Mouse (Mus musculus) stomach, postnatal 0 days (tissue): Measurements from ENCODE around the gene Spata2. TPM values are rescaled to one million over a fixed set of nuclear protein-coding genes. Genes with fewer than 3 reads are reported as not detected.

Source experiments
- ATAC-seq: fragments of 200-750 bp; cut with Nextera tagmentation; 2 replicates; pipeline ENCODE4 v1.8.0; 2017; ENCODE audit not compliant: low FRiP score, low TSS enrichment
- DNase-seq: peaks from one replicate; pipeline ENCODE4 v3.0.0-alpha.2; 2016; ENCODE audit warnings: low spot score
- H3K27ac ChIP-seq: fragments of 300-500 bp; sonication (generic); replicated peaks from 2 replicates; pipeline ENCODE4 v1.5.1; 2014; ENCODE audit warnings: mild to moderate bottlenecking, control low read depth
- H3K27me3 ChIP-seq: fragments of 300-500 bp; sonication (generic); 2 replicates; pipeline ENCODE4 v1.6.1; 2014; ENCODE audit warnings: low read length; ENCODE audit not compliant: control insufficient read depth, insufficient read depth
- H3K36me3 ChIP-seq: fragments of 300-500 bp; sonication (generic); 2 replicates; pipeline ENCODE4 v1.6.1; 2014; ENCODE audit warnings: low read length, mixed read lengths; ENCODE audit not compliant: control insufficient read depth, insufficient read depth
- H3K4me1 ChIP-seq: fragments of 300-500 bp; sonication (generic); replicated peaks from 2 replicates; pipeline ENCODE4 v1.6.1; 2014; ENCODE audit warnings: antibody characterized with exemption; ENCODE audit not compliant: control insufficient read depth, insufficient read depth
- H3K4me2 ChIP-seq: fragments of 300-500 bp; sonication (generic); replicated peaks from 2 replicates; pipeline ENCODE4 v1.6.1; 2014; ENCODE audit warnings: low read depth, mild to moderate bottlenecking, control low read depth, moderate library complexity
- H3K4me3 ChIP-seq: fragments of 300-500 bp; sonication (generic); 2 replicates; pipeline ENCODE4 v1.5.1; 2014; ENCODE audit warnings: low read depth, low read length, control low read depth
- H3K9ac ChIP-seq: fragments of 300-500 bp; sonication (generic); 2 replicates; pipeline ENCODE4 v1.6.1; 2014; ENCODE audit warnings: mild to moderate bottlenecking, low read length, control low read depth, mixed read lengths
- H3K9me3 ChIP-seq: fragments of 300-500 bp; sonication (generic); 2 replicates; pipeline ENCODE4 v1.6.1; 2016; ENCODE audit warnings: low read length; ENCODE audit not compliant: control insufficient read depth
- CTCF ChIP-seq: IDR thresholded peaks from 2 replicates; pipeline ENCODE4 v1.5.1; 2016; ENCODE audit warnings: antibody characterized with exemption, low read depth, mild to moderate bottlenecking, moderate library complexity
- EP300 ChIP-seq: optimal IDR thresholded peaks from 2 replicates; pipeline ENCODE3; 2016; ENCODE audit warnings: antibody characterized with exemption
- WGBS: fragments of 180-500 bp; shearing (Covaris S2); extraction: QIAGEN DNeasy Blood & Tissue Kit; methylation state at CpG from one replicate; pipeline ENCODE4 v1.1.7; 2014; 5-methylcytosine and 5-hydroxymethylcytosine counted together
- polyA plus RNA-seq: library from polyadenylated mRNA; unstranded; fragments of >200 nt; fragmentation: Nextera tagmentation; extraction: Ambion mirVana; gene quantifications from 2 replicates; pipeline ENCODE4 v1.2.1, GENCODE M21; 2015

Spata2 gene
- polyA plus RNA-seq, 1 experiment from 2014 or later = 9.4 TPM

DNA sequence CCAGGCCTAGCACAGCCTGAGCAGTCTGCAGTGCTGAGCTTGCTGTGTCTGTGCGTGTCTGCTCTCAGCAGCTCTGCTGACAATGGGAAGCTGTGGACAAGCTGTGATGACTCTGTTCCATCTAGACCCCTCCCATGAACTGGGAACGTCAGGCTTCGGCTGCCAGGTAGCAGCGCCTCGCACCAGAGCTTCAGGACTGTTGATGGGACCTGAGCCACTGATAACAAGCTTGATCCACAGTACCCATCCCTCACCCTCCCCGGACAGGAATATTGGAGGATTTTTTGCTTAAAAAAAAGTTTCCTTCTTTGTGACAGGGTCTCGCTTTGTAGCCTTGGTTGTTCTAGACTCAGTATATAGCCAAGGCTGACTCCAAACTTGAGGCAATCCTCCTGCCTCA, 45.5 kb downstream of the Spata2 start:
- Histone ChIP-seq H3K4me1 (no peaks in the 10 kb centered on the region), H3K27me3 (no peaks in the 10 kb centered on the region), H3K9ac (no peak overlapping the region), H3K4me2 (no peak overlapping the region), H3K36me3 (peaks cover under 1% of the 10 kb centered on the region; the same call in 1 of the 2 replicates), H3K9me3 (no peaks in the 10 kb centered on the region), H3K27ac (no peak overlapping the region), H3K4me3 (no peak overlapping the region)
- ATAC-seq (no peak), DNase-seq (no peak)
- 86% methylated on average over 7 of the region's 7 CpGs for WGBS
- TF ChIP-seq EP300 (no peak), CTCF (no peak)

DNA sequence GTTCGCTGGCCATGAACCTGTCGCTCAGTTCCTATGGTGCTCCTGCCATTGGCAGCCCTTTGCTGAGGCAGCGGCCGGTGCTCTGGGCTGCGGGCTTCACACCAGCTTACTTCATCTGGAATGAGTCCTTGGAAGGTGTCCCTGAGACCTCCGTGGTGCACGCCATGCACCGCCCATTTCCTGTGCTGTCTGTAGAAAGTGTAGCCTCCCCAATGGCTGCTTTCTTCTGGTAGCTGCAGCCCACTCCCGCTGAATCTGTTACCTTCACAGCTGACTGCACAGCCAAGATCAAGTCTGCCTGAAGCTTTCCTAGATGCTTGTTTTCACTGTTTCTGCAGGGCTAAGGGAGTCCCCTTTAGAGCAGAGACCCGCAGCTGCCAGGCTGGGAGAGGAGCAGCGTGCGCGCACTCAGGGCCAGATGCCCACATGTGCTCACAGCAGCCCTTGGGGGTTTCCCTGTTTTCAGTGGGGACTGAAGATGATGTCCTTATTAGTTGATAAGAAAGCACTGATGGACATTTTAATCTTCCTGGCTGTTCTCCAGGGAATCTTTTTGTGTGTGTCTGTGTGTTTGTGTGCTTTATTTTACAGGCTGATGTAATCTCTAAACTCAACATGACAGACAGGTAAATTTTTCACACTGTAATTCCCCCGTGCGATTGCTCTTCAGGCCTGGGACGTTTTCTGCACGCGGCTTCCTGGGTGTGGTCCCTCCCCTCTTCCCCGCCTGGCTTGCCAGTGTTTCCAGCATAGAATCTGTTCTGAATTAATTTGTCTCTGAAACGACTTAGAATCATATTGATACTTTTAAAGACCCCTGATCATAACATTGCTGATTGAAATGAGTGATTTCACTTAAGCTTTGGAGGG, 46.5 kb downstream of the Spata2 start:
- H3K4me3 ChIP-seq = no peak overlapping the region
- H3K9ac ChIP-seq = no peak overlapping the region
- 73% methylated on average over 20 of the region's 20 CpGs for WGBS
- peaks cover 3% of the 10 kb centered on the region; the same call in 1 of the 2 replicates for H3K36me3 ChIP-seq
- TF ChIP-seq CTCF (no peak), EP300 (no peak)
- H3K27me3 ChIP-seq = no peaks in the 10 kb centered on the region
- no peak overlapping the region for H3K4me2 ChIP-seq
- ATAC-seq (no peak), DNase-seq (no peak)
- no peak overlapping the region for H3K27ac ChIP-seq
- no peaks in the 10 kb centered on the region for H3K4me1 ChIP-seq
- no peaks in the 10 kb centered on the region for H3K9me3 ChIP-seq

DNA sequence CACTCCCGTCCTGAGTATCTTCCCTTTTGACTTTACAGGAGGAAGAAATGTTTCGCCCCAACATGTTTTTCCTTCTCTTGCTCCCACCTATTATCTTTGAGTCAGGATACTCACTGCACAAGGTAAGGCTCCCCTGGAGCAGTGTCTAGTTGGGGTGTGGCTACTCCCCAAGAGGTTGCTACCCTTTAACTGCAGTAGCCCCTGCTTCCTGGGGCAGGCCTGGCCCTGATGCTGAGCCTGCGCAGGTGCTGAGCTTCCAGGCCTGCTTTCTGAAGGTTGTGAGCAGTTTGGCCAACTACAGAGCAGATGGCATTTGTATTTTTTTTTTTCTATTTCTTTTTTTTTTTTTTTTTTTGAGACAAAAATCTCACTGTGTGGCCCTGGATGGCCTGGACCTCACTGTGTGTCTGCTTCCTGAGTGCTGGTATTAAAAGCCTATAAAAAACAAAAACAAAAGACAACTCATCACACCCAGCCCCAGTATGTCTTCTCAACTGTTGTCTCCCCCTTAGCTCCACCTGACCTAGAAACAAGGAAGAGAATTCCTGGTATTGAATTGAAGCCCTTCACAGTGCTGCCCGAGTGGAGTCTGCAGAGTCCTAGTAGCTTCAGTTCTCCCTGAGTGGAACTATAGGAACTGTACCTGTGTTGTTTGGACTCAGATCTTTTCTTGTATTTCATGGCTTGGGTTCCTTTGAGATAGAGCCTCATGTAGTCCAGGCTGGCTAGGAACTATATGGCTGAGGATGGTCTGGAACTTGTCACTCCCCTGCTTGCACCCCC, 49.1 kb downstream of the Spata2 start:
- no peaks in the 10 kb centered on the region for H3K4me1 ChIP-seq
- no peak overlapping the region for H3K27ac ChIP-seq
- H3K9ac ChIP-seq = no peak overlapping the region
- no peak overlapping the region for H3K4me3 ChIP-seq
- no peaks in the 10 kb centered on the region for H3K9me3 ChIP-seq
- no peak overlapping the region for H3K4me2 ChIP-seq
- WGBS = 84% methylated on average over 4 of the region's 4 CpGs
- DNase-seq (no peak), ATAC-seq (no peak)
- H3K36me3 ChIP-seq = peaks cover 6% of the 10 kb centered on the region; the same call in 1 of the 2 replicates
- H3K27me3 ChIP-seq = no peaks in the 10 kb centered on the region
- TF ChIP-seq EP300 = no peak
- no peak for TF ChIP-seq CTCF

DNA sequence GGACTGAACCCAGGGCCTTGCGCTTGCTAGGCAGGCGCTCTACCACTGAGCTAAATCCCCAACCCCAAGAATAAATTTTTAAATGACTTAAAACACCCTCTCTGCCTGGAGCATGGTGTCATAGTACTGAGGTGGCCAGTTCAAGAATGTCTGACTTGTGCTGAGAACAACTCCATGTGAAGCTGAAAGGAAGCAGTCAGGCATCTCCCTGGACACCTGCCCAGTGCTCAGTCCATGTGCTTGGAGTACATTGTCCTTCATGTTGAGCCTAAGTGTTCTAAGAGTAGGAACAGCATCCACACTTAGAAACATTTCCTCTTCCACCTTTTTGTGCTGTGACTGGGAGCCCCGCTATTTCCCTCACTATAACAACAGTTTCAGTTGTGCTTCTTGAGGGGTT, 53.3 kb downstream of the Spata2 start:
- H3K4me1 ChIP-seq = no peaks in the 10 kb centered on the region
- no peak for TF ChIP-seq CTCF
- TF ChIP-seq EP300 = no peak

DNA sequence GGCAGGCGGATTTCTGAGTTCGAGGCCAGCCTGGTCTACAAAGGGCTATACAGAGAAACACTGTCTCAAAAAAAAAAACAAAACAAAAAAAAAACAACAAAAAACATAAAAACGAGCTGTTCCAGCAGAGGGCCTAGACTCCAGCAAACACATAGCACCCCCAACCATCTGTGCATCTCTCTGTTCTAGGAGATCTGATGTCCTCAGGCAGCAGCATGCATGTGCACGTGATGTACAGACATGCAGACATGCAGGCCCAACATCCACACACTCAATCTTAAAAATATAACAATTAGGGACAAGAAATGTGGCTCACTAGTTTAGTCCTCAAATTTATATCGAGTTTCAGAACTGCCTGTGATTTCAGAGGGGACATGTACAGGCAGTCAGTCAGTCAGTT, 56.3 kb downstream of the Spata2 start:
- Histone ChIP-seq H3K9ac (no peak overlapping the region), H3K4me2 (no peak overlapping the region), H3K27me3 (no peaks in the 10 kb centered on the region), H3K9me3 (no peaks in the 10 kb centered on the region), H3K4me3 (no peak overlapping the region), H3K27ac (no peak overlapping the region), H3K4me1 (no peaks in the 10 kb centered on the region), H3K36me3 (peaks cover 6% of the 10 kb centered on the region; the same call in 1 of the 2 replicates)
- WGBS = 86% methylated on average over 5 of the region's 5 CpGs
- ATAC-seq (no peak), DNase-seq (no peak)
- TF ChIP-seq CTCF (no peak), EP300 (no peak)

More for the DNA sequence above, 53.3 kb downstream of the Spata2 start:
- H3K4me3 ChIP-seq = no peak overlapping the region
- H3K27ac ChIP-seq = no peak overlapping the region
- no peaks in the 10 kb centered on the region for H3K27me3 ChIP-seq
- H3K36me3 ChIP-seq = peaks cover 6% of the 10 kb centered on the region; the same call in 1 of the 2 replicates
- H3K4me2 ChIP-seq = no peak overlapping the region
- ATAC-seq (no peak), DNase-seq (no peak)
- no peak overlapping the region for H3K9ac ChIP-seq
- 94% methylated on average over 3 of the region's 3 CpGs for WGBS
- no peaks in the 10 kb centered on the region for H3K9me3 ChIP-seq

DNA sequence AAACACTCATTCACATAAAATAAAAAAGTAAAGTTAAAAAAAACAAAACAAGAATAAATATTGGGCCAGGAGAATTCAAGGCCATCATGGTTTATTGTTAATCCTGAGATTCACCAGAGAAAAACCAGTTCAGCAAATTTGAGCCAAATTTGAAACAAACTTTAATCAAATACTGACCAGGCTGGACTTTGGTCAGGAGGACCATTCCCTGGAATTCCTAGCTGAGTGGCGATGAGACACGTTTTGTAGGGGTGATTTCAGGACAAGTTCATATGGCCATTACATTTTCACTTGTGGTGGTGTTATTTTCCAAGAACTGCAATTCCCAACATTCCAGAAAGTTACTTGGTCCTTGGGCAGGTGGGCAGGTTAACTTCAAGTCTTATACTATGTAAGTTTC, 57.1 kb downstream of the Spata2 start:
- WGBS = 92% methylated on average over 2 of the region's 2 CpGs

More for the DNA sequence above, 57.1 kb downstream of the Spata2 start:
- no peak for ATAC-seq
- Histone ChIP-seq H3K27ac (no peak overlapping the region), H3K9ac (no peak overlapping the region), H3K4me1 (no peaks in the 10 kb centered on the region), H3K4me2 (no peak overlapping the region), H3K27me3 (no peaks in the 10 kb centered on the region), H3K36me3 (peaks cover 2% of the 10 kb centered on the region; the same call in 1 of the 2 replicates), H3K9me3 (no peaks in the 10 kb centered on the region), H3K4me3 (no peak overlapping the region)
- DNase-seq = no peak
- TF ChIP-seq EP300 (no peak), CTCF (no peak)
